Mouse (Mus musculus) bone marrow macrophage, adult 2 months (primary cell): ENCODE results near the gene Ddx41.

ENCODE experiments used
- CTCF ChIP-seq: IDR thresholded peaks from 2 replicates; pipeline ENCODE4 v1.5.1; 2012; ENCODE audit warnings: low read depth, mild to moderate bottlenecking, low read length, moderate library complexity
- POLR2A ChIP-seq: IDR thresholded peaks from 2 replicates; pipeline ENCODE4 v1.6.1; 2012; ENCODE audit warnings: mild to moderate bottlenecking, low read depth, low read length, borderline replicate concordance

- TF ChIP-seq POLR2A (no peak), CTCF (no peak)
Measured at GRCm38 (mm10) chr13:55523278-55523677, 13.2 kb downstream of the Ddx41 start.
